Mouse (Mus musculus): ENCODE data around the gene Sult1a1. TPM values are rescaled to one million over a fixed set of nuclear protein-coding genes. Genes with fewer than 3 reads are reported as not detected.

The Sult1a1 gene
- polyA plus RNA-seq, 1 experiment, result 0.95 TPM

GRCm38 (mm10) chr7:126668452-126668851 is 7.8 kb downstream of the Sult1a1 start:
- no peak overlapping the region for H3K27ac ChIP-seq (ENCODE audit: insufficient read depth, low read length)
- H3K4me3 ChIP-seq (ENCODE audit: insufficient read depth, low read length), result no peak overlapping the region
- no peak for TF ChIP-seq CTCF (IDR thresholded peaks at IDR 0.05; ENCODE audit: borderline replicate concordance, insufficient read depth, low read length)
- no peak for TF ChIP-seq POLR2A (IDR thresholded peaks at IDR 0.05; ENCODE audit: low read depth, low read length)
- H3K4me1 ChIP-seq (ENCODE audit: control insufficient read depth, insufficient read depth, low read length), result no peaks in the 10 kb centered on the region

DNA sequence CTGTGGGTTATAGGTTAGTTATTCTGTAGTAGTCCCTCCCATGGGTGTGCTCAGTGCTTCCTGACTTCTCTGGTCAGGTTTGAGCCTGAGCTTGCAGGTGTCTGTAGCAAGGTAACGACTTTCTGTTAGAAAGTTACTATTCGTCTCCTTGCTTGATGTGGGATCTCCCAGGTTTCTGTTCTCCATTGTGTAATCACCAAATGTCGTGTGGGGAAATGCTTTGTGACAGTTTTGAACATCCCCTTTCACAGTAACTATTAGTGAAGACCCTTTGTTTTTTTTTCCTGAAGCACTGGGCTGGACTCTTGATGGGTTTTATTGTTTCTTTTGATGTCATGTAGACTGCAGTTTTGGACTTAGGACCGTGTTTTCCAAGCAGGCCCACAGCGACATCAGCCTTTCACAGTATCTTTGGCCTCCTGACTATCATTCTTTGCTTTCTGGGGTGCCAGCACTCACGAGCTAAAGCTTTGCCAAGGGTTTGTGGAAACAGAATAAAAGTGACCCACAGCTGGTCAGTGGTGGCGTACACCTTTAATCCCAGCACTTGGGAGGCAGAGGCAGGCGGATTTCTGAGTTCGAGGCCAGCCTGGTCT is 8.6 kb downstream of the Sult1a1 start:
- Histone ChIP-seq H3K27ac (ENCODE audit: insufficient read depth, low read length) (no peak overlapping the region), H3K4me1 (ENCODE audit: control insufficient read depth, insufficient read depth, low read length) (no peaks in the 10 kb centered on the region), H3K4me3 (ENCODE audit: insufficient read depth, low read length) (no peak overlapping the region)
- no peak for TF ChIP-seq CTCF (IDR thresholded peaks at IDR 0.05; ENCODE audit: borderline replicate concordance, insufficient read depth, low read length)
- TF ChIP-seq POLR2A (IDR thresholded peaks at IDR 0.05; ENCODE audit: low read depth, low read length), result no peak

DNA sequence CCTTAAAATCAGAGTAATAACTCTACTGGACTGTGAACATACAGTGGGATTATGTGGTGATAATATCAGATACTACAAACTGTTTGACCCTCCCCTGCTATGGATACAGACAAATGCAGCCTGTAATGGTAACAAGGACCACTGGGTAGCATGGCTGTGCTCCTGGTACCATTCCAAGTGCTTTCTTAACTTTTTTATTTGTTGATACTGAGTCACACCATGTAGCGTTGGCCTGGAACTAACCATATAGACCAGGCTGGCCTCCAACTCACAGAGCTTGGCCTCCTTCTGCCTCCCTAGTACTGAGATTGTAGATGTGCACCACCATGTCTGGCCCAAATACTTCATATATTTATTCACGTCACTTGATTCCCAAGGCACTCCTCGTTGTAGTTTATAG is 11.0 kb downstream of the Sult1a1 start:
- Histone ChIP-seq H3K27ac (ENCODE audit: insufficient read depth, low read length) (no peak overlapping the region), H3K4me1 (ENCODE audit: control insufficient read depth, insufficient read depth, low read length) (no peaks in the 10 kb centered on the region), H3K4me3 (ENCODE audit: insufficient read depth, low read length) (no peak overlapping the region)
- no peak for TF ChIP-seq POLR2A (IDR thresholded peaks at IDR 0.05; ENCODE audit: low read depth, low read length)
- no peak for TF ChIP-seq CTCF (IDR thresholded peaks at IDR 0.05; ENCODE audit: borderline replicate concordance, insufficient read depth, low read length)

DNA sequence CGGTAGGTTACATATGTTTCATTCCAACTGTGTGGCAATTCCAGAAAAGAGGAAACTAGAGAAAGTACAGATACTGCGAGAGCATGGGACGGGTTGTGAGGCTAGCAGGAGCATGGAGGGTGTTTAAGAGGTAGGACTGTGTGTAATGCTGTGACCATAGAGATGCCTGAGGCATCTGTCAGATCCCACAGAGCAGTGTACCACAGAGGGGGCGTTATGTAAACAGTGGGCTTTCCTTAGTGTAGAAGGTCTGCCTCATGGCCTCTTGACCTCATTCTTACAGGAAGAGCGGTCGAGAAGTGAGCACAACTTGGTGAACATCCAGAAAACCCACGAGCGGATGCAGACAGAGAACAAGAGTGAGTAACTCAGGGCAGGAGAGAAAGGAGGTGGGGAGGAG is 12.6 kb downstream of the Sult1a1 start:
- no peak for TF ChIP-seq POLR2A (IDR thresholded peaks at IDR 0.05; ENCODE audit: low read depth, low read length)
- TF ChIP-seq CTCF (IDR thresholded peaks at IDR 0.05; ENCODE audit: borderline replicate concordance, insufficient read depth, low read length), result no peak
- Histone ChIP-seq H3K4me1 (ENCODE audit: control insufficient read depth, insufficient read depth, low read length) (no peaks in the 10 kb centered on the region), H3K4me3 (ENCODE audit: insufficient read depth, low read length) (no peak overlapping the region), H3K27ac (ENCODE audit: insufficient read depth, low read length) (no peak overlapping the region)

GRCm38 (mm10) chr7:126659771-126660170 is 16.5 kb downstream of the Sult1a1 start:
- H3K27ac ChIP-seq (ENCODE audit: insufficient read depth, low read length), result no peak overlapping the region
- H3K4me3 ChIP-seq (ENCODE audit: insufficient read depth, low read length), result no peak overlapping the region
- TF ChIP-seq CTCF (IDR thresholded peaks at IDR 0.05; ENCODE audit: borderline replicate concordance, insufficient read depth, low read length) (no peak), POLR2A (IDR thresholded peaks at IDR 0.05; ENCODE audit: low read depth, low read length) (no peak)
- H3K4me1 ChIP-seq (ENCODE audit: control insufficient read depth, insufficient read depth, low read length), result no peaks in the 10 kb centered on the region

- Histone ChIP-seq H3K27ac (ENCODE audit: insufficient read depth, low read length) (no peak overlapping the region), H3K4me3 (ENCODE audit: insufficient read depth, low read length) (no peak overlapping the region)
- no peak for TF ChIP-seq CTCF (IDR thresholded peaks at IDR 0.05; ENCODE audit: borderline replicate concordance, insufficient read depth, low read length)
Measured at GRCm38 (mm10) chr7:126657522-126657921, 18.7 kb downstream of the Sult1a1 start.

GRCm38 (mm10) chr7:126655695-126656094 is 20.5 kb downstream of the Sult1a1 start:
- Histone ChIP-seq H3K27ac (ENCODE audit: insufficient read depth, low read length) (no peak overlapping the region), H3K4me1 (ENCODE audit: control insufficient read depth, insufficient read depth, low read length) (no peaks in the 10 kb centered on the region), H3K4me3 (ENCODE audit: insufficient read depth, low read length) (no peak overlapping the region)
- no peak for TF ChIP-seq CTCF (IDR thresholded peaks at IDR 0.05; ENCODE audit: borderline replicate concordance, insufficient read depth, low read length)
- no peak for TF ChIP-seq POLR2A (IDR thresholded peaks at IDR 0.05; ENCODE audit: low read depth, low read length)

More at GRCm38 (mm10) chr7:126657522-126657921, 18.7 kb downstream of the Sult1a1 start:
- H3K4me1 ChIP-seq (ENCODE audit: control insufficient read depth, insufficient read depth, low read length), result no peaks in the 10 kb centered on the region

DNA sequence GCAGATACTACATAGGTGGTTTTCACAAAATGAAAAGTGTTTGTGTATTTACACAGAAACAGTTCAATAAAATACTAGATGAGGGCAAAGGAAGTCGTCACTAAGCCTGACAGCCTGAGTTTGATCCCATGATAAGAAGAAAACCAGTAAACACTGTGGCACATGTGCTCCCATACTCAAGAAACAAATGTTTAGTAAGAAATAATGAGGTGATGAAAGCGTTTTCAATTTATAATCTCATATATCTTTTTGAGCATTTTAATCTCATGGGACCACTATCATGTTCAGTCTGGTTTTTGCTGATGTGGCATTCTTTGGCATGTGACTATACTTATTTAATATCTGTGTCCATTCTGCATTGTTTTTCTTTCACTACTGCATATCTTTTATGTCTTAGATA is 22.2 kb downstream of the Sult1a1 start:
- H3K4me1 ChIP-seq (ENCODE audit: control insufficient read depth, insufficient read depth, low read length), result peaks cover 2% of the 10 kb centered on the region; the same call in 1 of the 2 replicates

GRCm38 (mm10) chr7:126650852-126651251 is 25.4 kb downstream of the Sult1a1 start:
- no peak overlapping the region for H3K27ac ChIP-seq (ENCODE audit: insufficient read depth, low read length)
- TF ChIP-seq POLR2A (IDR thresholded peaks at IDR 0.05; ENCODE audit: low read depth, low read length) (no peak), CTCF (IDR thresholded peaks at IDR 0.05; ENCODE audit: borderline replicate concordance, insufficient read depth, low read length) (no peak)
- peaks cover 2% of the 10 kb centered on the region; the same call in 1 of the 2 replicates for H3K4me1 ChIP-seq (ENCODE audit: control insufficient read depth, insufficient read depth, low read length)
- no peak overlapping the region for H3K4me3 ChIP-seq (ENCODE audit: insufficient read depth, low read length)

More for the DNA sequence above, 22.2 kb downstream of the Sult1a1 start:
- H3K4me3 ChIP-seq (ENCODE audit: insufficient read depth, low read length), result no peak overlapping the region
- H3K27ac ChIP-seq (ENCODE audit: insufficient read depth, low read length), result no peak overlapping the region
- TF ChIP-seq CTCF (IDR thresholded peaks at IDR 0.05; ENCODE audit: borderline replicate concordance, insufficient read depth, low read length) (no peak), POLR2A (IDR thresholded peaks at IDR 0.05; ENCODE audit: low read depth, low read length) (no peak)

DNA sequence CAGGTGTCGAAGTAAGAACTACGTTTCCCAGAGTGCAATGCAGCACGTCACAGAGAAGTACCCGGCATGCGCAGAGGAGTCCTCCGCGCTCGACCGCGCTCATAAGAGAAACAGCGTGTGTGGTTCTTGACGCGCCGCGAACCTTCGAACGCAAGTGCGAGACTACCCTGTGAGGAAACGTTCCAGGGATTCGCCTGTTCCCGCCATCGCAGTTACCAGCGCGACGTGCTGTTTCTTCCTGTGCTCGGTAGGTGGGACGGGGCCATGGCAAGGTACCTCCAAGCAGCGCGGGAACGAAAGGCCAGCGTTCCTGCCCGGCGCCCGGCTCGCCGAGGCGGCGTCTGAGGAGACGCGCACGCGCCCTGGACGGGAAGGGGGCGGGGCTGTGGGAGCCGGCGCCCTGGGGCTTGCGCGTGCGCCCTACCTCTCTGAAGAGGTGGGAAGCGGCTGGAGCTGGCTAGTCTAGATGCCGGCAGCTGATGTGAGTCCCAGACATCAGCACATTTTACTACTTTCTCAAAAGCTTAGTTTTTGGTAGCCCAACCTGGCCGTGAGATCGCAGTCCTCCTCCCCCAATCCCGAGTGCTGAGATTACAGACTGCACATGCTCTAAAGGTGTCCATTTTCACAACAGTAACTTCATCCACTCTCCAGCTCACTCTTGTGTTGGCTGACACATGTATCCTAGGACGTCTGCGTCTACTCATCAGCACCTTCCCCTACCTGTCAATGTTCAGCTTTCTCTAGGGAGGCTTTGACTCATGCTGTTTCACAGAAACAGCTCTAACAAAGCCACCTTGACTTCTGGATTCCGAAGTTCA is 26.8 kb downstream of the Sult1a1 start, which contains the start of gene Sgf29:
TSS of gene Sgf29 (plus strand) at position 79 of the 821 bp plus-strand sequence.
- Histone ChIP-seq H3K4me3 (ENCODE audit: insufficient read depth, low read length) (peak within 1 kb of the TSS; percentile 62), H3K4me1 (ENCODE audit: control insufficient read depth, insufficient read depth, low read length) (peaks cover 2% of the 10 kb centered on the region; the same call in 1 of the 2 replicates), H3K27ac (ENCODE audit: insufficient read depth, low read length) (peak within 1 kb of the TSS; percentile 49)
- TF ChIP-seq POLR2A (IDR thresholded peaks at IDR 0.05; ENCODE audit: low read depth, low read length), result peak; percentile 99
- no peak for TF ChIP-seq CTCF (IDR thresholded peaks at IDR 0.05; ENCODE audit: borderline replicate concordance, insufficient read depth, low read length)
